Mouse (Mus musculus) C2C12 (cell line): ENCODE measurements around the gene Dtd2. TPM values are rescaled to one million over a fixed set of nuclear protein-coding genes. Genes with fewer than 3 reads are reported as not detected.

Source experiments
- H3K27me3 ChIP-seq: one replicate; pipeline ENCODE4 v1.6.1; 2011; ENCODE audit not compliant: control insufficient read depth, insufficient read depth, insufficient read length
- H3K36me3 ChIP-seq: one replicate; pipeline ENCODE4 v1.6.1; 2011; ENCODE audit not compliant: control insufficient read depth, insufficient read depth
- H3K4me3 ChIP-seq: one replicate; pipeline ENCODE4 v1.5.1; 2011; ENCODE audit warnings: mild to moderate bottlenecking, control low read depth; ENCODE audit not compliant: poor library complexity, insufficient read depth, severe bottlenecking
- H3K79me2 ChIP-seq: one replicate; pipeline ENCODE4 v1.6.1; 2011; ENCODE audit not compliant: control insufficient read depth, insufficient read depth
- H3K79me3 ChIP-seq: one replicate; pipeline ENCODE4 v1.6.1; 2011; ENCODE audit warnings: low read depth, control low read depth
- H3ac ChIP-seq: one replicate; pipeline ENCODE3; 2011; ENCODE audit warnings: low read depth; ENCODE audit not compliant: control insufficient read depth, insufficient read length
- CEBPB ChIP-seq: IDR thresholded peaks from one replicate; pipeline ENCODE4 v1.6.1; 2011; ENCODE audit warnings: low read depth, mild to moderate bottlenecking, control low read depth, moderate library complexity
- CTCF ChIP-seq: IDR thresholded peaks from one replicate; pipeline ENCODE4 v1.5.1; 2011; ENCODE audit not compliant: control insufficient read depth, insufficient read depth, insufficient read length
- FOSL1 ChIP-seq: IDR thresholded peaks from one replicate; pipeline ENCODE4 v1.8.0; 2011; ENCODE audit warnings: mild to moderate bottlenecking, low read length; ENCODE audit not compliant: poor library complexity, insufficient read depth, severe bottlenecking
- MAX ChIP-seq: IDR thresholded peaks from one replicate; pipeline ENCODE4 v1.6.1; 2011; ENCODE audit warnings: mild to moderate bottlenecking, control low read depth
- MYOD1 ChIP-seq: IDR thresholded peaks from one replicate; pipeline ENCODE4 v1.6.1; 2011; ENCODE audit warnings: low read depth; ENCODE audit not compliant: control insufficient read depth, insufficient read length
- MYOG ChIP-seq: IDR thresholded peaks from one replicate; pipeline ENCODE4 v1.6.1; 2011; ENCODE audit not compliant: control insufficient read depth, insufficient read length; ENCODE audit errors: extremely low read depth
- USF1 ChIP-seq: IDR thresholded peaks from one replicate; pipeline ENCODE4 v1.6.1; 2011; ENCODE audit warnings: low read depth, mild to moderate bottlenecking, control low read depth, moderate library complexity
- polyA plus RNA-seq: library from polyadenylated mRNA; unstranded; fragments of >200 nt; fragmentation: generic; extraction: Trizol; gene quantifications from one replicate; pipeline ENCODE4 v1.2.1, GENCODE M21; 2012; ENCODE audit warnings: missing spikeins

Gene Dtd2
- polyA plus RNA-seq, 1 experiment, result 12.4 TPM

GRCm38 (mm10) chr12:51998366-51998932 is 7.9 kb downstream of the Dtd2 start:
- TF ChIP-seq USF1 (no peak), FOSL1 (no peak), MYOD1 (no peak), MAX (no peak), CEBPB (no peak), CTCF (no peak), MYOG (no peak)
- Histone ChIP-seq H3K79me3 (no peaks in the 10 kb centered on the region), H3K4me3 (no peak overlapping the region), H3K79me2 (no peaks in the 10 kb centered on the region), H3K36me3 (peaks cover 10% of the 10 kb centered on the region), H3ac (no peak overlapping the region), H3K27me3 (no peaks in the 10 kb centered on the region)

DNA sequence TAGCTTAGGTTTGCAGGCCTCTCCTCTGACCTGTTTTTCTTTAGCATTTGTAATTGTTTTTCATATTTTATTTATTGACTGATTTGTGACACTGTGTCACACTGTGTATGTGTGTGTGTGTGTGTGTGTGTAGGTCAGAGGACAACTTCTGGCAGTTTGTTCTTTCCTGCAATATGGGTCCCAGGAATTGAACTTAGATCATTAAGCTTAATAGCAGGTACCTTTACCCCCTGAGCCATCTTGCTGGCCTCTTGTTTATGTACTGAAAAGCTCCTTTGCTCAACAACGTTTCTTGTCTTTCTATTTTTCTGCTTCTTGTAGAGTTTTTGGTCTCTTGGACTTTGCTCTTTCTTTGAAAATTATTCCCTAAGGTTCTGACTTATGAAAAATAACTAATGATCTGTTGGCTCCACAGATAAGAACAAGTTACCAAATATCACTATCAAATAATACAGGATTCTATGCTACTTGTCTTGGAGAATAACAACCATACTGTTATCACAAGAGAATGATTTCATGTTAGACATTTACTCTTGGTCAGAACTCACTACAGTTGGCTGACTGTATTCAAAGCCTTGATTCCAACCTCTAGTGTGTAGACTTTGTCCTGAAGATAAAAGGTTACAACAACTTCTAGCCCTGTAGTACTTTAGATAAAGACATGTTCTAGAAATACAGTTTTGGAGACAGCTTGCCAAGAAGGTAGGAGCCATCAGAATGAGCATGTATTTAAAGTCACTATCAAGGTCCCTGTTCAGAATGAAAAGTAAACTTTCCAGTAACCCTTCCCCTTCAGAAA is 10.4 kb downstream of the Dtd2 start:
- Histone ChIP-seq H3K36me3 (peaks cover 10% of the 10 kb centered on the region), H3ac (no peak overlapping the region), H3K79me3 (no peaks in the 10 kb centered on the region), H3K79me2 (no peaks in the 10 kb centered on the region), H3K27me3 (no peaks in the 10 kb centered on the region), H3K4me3 (no peak overlapping the region)
- no peak for TF ChIP-seq MYOD1
- no peak for TF ChIP-seq CTCF
- TF ChIP-seq MAX, result no peak
- TF ChIP-seq CEBPB, result no peak

DNA sequence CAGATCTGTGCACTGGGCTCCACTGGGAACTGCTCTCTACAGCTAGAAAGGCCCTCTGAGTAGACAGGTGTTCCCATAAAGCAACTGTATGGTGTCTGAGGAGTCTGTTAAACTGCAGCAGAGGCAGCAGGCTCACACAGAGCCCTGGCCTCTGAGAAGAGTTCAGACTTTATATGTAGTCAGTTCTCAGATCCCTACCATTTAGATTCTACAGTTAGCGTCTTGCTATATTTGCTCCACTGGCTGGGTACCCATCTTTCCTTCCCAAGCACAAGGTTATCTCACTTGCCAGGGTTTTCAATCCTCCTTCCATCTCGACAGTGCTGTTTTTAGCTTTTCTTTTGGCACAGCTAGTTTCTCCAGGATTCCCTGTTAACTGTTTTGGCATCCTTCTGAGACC is 15.7 kb downstream of the Dtd2 start:
- TF ChIP-seq CTCF, result no peak
- no peak for TF ChIP-seq MYOG
- TF ChIP-seq MAX, result no peak
- TF ChIP-seq FOSL1, result no peak
- TF ChIP-seq CEBPB, result no peak
- TF ChIP-seq MYOD1, result no peak
- no peak for TF ChIP-seq USF1
- H3K27me3 ChIP-seq, result no peaks in the 10 kb centered on the region
- H3K79me3 ChIP-seq, result no peaks in the 10 kb centered on the region
- H3K4me3 ChIP-seq, result no peak overlapping the region
- H3K36me3 ChIP-seq, result no peaks in the 10 kb centered on the region
- no peaks in the 10 kb centered on the region for H3K79me2 ChIP-seq
- no peak overlapping the region for H3ac ChIP-seq

GRCm38 (mm10) chr12:51988536-51988935 is 17.8 kb downstream of the Dtd2 start:
- Histone ChIP-seq H3K79me3 (no peaks in the 10 kb centered on the region), H3K79me2 (no peaks in the 10 kb centered on the region), H3K36me3 (no peaks in the 10 kb centered on the region), H3ac (no peak overlapping the region), H3K27me3 (no peaks in the 10 kb centered on the region), H3K4me3 (no peak overlapping the region)
- TF ChIP-seq CTCF (no peak), MAX (no peak), MYOD1 (no peak), USF1 (no peak), FOSL1 (no peak), MYOG (no peak), CEBPB (no peak)

DNA sequence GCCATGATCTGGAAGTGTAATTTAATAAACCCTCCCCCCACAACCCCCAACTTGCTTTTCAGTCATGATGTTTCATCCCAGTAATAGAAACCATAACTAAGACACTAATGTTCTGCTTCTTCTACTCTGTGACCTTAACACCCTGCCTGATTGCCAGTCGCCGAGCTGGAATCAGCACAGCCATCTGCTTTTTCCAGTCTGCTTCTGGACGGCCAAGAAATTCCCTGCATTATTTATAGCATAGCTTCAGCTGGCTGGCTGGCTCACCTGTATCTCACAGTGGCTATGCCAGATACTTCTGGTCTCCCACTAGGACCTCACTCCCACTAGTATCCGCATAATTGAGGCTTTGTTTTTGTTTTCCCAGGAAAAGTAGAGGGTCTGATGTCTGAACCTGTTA is 20.5 kb downstream of the Dtd2 start:
- no peaks in the 10 kb centered on the region for H3K79me2 ChIP-seq
- H3K36me3 ChIP-seq, result no peaks in the 10 kb centered on the region
- TF ChIP-seq FOSL1 (no peak), MAX (no peak), USF1 (no peak), CEBPB (no peak), MYOG (no peak), MYOD1 (no peak), CTCF (no peak)
- H3K4me3 ChIP-seq, result no peak overlapping the region
- no peak overlapping the region for H3ac ChIP-seq
- H3K27me3 ChIP-seq, result no peaks in the 10 kb centered on the region
- H3K79me3 ChIP-seq, result no peaks in the 10 kb centered on the region

DNA sequence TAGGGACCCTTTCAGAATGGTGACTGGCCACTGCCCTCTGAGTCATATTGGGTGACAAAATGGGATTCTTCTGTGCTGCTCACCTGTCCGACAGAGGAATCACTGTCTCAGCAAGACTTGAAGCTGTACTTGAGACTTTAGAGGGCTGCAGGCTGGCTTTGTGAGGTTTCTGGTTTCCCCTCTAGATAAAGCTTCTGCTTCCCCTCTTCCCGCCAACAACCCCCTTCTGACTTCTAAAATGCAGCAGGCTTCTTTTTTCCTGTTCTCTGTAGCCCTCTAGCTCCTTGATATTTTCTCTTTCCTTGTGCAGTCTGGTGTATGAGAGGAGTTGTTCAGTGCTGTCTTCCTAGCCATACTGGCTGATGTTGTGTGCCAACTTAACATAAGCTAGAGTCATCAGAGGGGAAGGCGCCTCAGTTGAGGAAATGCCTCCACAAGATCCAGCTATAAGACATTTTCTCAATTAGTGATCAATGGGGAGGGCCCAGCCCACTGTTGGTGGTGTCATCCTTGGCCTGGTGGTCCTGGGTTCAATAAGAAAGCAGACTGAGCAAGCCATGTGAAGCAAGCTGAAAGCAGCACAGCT is 21.0 kb downstream of the Dtd2 start:
- Histone ChIP-seq H3K27me3 (no peaks in the 10 kb centered on the region), H3K4me3 (no peak overlapping the region), H3K36me3 (no peaks in the 10 kb centered on the region), H3K79me3 (no peaks in the 10 kb centered on the region), H3ac (no peak overlapping the region), H3K79me2 (no peaks in the 10 kb centered on the region)
- no peak for TF ChIP-seq MYOD1
- TF ChIP-seq FOSL1, result no peak
- TF ChIP-seq USF1, result no peak
- TF ChIP-seq CTCF, result no peak
- TF ChIP-seq CEBPB, result no peak
- TF ChIP-seq MYOG, result no peak
- no peak for TF ChIP-seq MAX
